Mouse (Mus musculus): ENCODE measurements around the gene Slc2a8.

Gene Slc2a8

DNA sequence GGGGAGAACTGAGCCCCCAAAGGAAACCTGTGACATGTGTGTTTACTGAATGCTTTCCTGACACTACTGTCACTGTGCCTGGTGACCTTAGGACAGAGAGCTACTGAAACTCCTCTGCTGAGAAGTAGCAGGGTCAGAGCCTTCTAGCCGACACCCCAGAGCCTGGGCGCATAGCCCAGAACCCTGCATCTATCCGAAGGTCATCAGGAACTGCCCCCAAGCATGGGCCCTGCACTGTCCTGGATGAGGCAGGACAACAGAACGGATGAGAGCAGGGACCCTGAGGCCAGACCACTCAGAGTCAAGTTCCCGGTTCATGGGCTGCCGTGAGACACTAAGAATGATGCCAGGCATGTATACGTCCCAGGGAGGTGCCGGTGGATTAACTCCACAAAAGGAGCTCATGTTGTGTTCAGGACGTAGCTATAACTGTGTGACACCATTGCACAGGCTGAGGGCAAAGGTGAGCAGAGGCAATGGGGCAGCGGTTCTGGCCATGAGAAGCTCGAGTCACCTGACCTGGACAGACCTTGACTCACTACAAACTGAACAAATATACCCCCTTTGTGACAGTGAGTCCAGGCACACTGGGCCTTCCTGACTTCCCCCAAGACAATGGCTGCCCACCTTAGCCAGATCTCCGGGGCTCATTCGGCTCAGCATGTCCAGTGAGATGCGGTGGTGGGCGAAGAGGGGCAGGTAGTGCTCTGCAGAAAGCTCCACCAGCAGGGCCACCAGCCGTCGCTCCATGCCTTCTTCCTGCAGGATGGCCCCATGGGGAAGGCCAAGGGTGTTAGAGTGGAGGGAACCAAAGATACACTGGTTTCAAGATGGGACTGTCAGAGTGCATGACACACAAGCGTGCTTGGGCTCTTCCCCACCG lies 52.7 kb downstream of the Slc2a8 start:
- DNase-seq (ENCODE audit: low spot score): no peak

- DNase-seq (ENCODE audit: low spot score): peak; percentile 76
Observed at GRCm38 (mm10) chr2:32928235-32928946, 53.5 kb downstream of the Slc2a8 start.

DNA sequence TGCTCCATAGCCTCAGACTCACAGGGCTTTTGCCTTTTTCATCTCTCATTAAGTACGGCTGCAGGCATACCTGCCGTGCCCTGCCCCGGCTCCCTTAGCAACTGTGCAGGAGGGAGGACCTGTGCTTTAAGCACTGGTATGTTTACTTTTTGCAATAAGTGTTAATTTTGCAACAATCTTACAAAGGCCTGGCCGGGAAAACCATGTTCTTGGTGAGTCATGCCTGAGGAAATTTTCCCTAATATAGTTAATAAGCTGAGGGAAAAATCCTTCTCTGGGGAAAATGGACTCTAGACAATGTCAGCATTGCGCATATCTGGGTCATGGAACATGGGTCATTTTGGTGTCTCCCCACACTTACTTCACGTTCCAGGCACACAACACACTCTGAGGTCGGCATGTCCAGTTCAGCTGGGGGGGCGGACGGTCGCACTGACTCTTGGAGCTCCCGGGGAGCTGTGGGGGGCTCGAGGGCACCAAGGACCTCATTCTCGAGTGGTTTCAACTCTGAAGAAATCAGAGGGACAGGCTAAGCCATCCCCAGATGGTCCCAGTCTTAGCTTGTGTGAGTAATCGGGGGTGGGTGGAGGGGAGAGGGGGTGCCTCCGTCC lies 54.2 kb downstream of the Slc2a8 start:
- no peak for DNase-seq (ENCODE audit: low spot score)

DNA sequence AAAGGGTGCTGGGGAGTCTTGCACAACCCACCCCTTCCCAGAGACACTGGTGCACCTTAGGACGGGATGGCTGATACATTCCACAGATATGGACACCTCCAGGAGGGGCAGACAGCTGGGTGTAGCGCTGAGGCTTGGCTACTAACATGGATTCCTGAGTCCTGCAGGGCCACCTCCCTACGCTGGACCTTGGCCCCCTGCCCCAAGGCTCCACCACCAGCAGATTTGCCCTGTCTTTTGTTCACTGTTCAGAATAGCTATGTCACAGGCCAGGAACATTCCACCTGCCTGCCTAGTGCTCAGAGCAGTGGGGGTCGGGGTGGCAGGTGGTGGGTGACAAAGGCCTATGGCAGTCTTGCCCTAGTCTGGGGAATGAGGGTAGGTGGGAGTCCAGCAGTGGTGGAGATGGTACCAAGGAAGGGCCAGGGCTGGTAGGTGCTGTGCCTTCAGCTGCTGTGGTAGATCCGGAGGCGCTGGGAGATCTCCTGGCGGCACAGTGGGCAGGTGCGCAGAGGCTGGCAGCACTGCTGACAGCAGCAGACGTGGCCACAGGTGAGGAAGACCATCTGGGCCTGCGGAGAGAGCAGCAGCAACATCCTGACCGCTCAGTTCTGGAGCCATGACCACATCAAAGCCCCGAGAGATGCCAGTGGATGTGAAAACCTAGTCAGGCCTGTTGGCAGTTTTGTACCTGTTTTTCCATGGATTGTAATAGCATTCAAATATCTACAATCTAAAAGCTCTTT lies 55.4 kb downstream of the Slc2a8 start:
- no peak for DNase-seq (ENCODE audit: low spot score)

DNA sequence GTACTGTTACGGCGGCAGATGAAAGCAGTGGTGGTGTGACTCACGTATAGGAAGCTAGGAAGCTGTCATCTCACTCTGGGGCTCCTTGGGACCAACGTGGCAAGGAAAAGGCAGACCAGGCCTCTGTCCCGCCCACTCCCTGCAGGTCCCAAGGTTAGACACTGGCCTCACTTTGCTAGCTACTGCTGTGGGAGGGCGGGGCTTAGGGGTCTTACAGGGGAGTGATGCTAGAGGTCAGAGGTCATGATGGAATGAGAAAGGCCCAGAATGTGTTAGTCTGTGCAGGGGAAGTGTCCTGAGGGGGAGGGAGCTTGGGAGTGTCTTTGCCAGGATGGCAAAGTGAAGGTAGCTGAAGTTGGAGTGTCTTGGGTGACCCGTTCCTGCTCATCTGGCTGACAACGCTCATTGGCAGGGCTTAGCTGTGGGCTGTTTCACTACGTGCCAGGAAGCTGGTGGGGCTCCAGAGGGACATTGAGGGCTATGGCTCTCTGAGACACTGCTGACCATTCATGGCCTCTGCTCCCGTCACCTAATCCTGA lies 57.5 kb downstream of the Slc2a8 start:
- no peak for DNase-seq (ENCODE audit: low spot score)

DNA sequence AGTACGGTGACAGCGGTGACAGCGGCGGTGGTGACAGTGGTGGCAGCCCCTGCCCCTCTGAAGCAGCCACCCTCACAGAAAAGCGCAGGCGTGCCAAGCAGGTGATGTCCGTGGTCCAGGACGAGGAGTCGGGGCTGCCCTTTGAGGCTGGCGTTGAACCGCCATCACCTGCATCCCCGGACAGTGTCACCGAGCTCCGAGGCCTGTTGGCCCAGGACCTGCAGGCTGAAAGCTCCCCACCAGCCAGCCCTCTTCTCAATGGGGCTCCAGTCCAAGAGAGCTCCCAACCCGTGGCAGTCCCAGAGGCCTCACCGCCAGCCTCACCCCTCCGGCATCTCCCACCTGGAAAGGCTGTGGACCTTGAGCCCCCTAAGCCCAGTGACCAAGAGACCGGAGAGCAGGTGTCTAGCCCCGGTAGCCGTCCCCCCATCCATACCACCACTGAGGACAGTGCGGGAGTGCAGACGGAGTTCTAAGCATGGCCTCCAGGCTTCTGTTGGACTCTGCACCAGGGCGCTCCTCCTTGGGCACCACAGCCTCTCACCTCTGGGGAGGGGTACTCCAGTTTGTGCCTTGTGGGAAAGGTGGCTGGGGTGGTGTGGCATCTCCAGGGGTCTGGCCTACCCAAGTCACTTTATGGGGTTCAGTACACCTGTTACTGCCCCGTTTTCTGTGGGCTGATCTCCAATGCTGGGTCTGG lies 58.2 kb downstream of the Slc2a8 start:
- no peak for DNase-seq (ENCODE audit: low spot score)
